Mouse (Mus musculus) heart, adult 2 months (tissue): ENCODE data around the gene Gja4. TPM values are rescaled to one million over a fixed set of nuclear protein-coding genes. Genes with fewer than 3 reads are reported as not detected.

ENCODE experiments used
- DNase-seq, 2 experiments: peaks; one replicate each; pipeline ENCODE4 v3.0.0; 2021
- H3K27ac ChIP-seq: fragments of 200-600 bp; 2 replicates; pipeline ENCODE4 v1.8.1; 2022
- H3K27me3 ChIP-seq: fragments of 200-500 bp; 2 replicates; pipeline ENCODE4 v1.6.1; 2012; ENCODE audit warnings: mild to moderate bottlenecking, low read length, inconsistent platforms, mixed read lengths; ENCODE audit not compliant: control insufficient read depth, insufficient read depth
- H3K36me3 ChIP-seq: fragments of 200-500 bp; 2 replicates; pipeline ENCODE4 v1.6.1; 2012; ENCODE audit warnings: low read length, inconsistent platforms; ENCODE audit not compliant: control insufficient read depth, insufficient read depth
- H3K4me1 ChIP-seq: fragments of 200-500 bp; 2 replicates; pipeline ENCODE4 v1.6.1; 2011; ENCODE audit warnings: low read length; ENCODE audit not compliant: control insufficient read depth, insufficient read depth
- H3K4me3 ChIP-seq: fragments of 200-600 bp; 2 replicates; pipeline ENCODE4 v1.8.1; 2022
- H3K79me2 ChIP-seq: fragments of 200-500 bp; replicated peaks from 2 replicates; pipeline ENCODE4 v1.6.1; 2012; ENCODE audit warnings: mild to moderate bottlenecking, inconsistent platforms, low read length, moderate library complexity, mixed read lengths; ENCODE audit not compliant: control insufficient read depth, insufficient read depth
- H3K9ac ChIP-seq: fragments of 200-500 bp; 2 replicates; pipeline ENCODE4 v1.6.1; 2012; ENCODE audit warnings: low read depth, mild to moderate bottlenecking, control low read depth, inconsistent platforms, low read length, mixed read lengths
- CTCF ChIP-seq: fragments of 200-600 bp; IDR thresholded peaks from 2 replicates; pipeline ENCODE4 v1.8.1; 2022; ENCODE audit warnings: antibody characterized with exemption, mild to moderate bottlenecking, moderate library complexity
- EP300 ChIP-seq: fragments of 200-500 bp; IDR thresholded peaks from 2 replicates; pipeline ENCODE4 v1.6.1; 2011; ENCODE audit warnings: low read depth, low read length, control low read depth; ENCODE audit not compliant: insufficient read depth
- POLR2A ChIP-seq: fragments of 200-500 bp; IDR thresholded peaks from 2 replicates; pipeline ENCODE4 v1.6.1; 2011; ENCODE audit warnings: mild to moderate bottlenecking, low read depth, low read length, control low read depth; ENCODE audit not compliant: insufficient read depth
- WGBS: fragments of 180-500 bp; shearing (Covaris S2); methylation state at CpG from one replicate; pipeline ENCODE4 v1.1.7; 2018; 5-methylcytosine and 5-hydroxymethylcytosine counted together
- intact Hi-C: fragments of 180-260 bp; cut with DNase I; formaldehyde crosslinking; loops from one replicate; pipeline ENCODE4 v1.15.1; 2025
- polyA plus RNA-seq: library from polyadenylated mRNA; depleted of rRNA; stranded (reverse); fragments of >200 nt; gene quantifications from 2 replicates; pipeline ENCODE4 v1.2.3, GENCODE M21; 2012
- total RNA-seq, 2 experiments: library from RNA; stranded (reverse); gene quantifications; 2 replicates each; pipeline ENCODE4 v1.2.3; 2021

The Gja4 gene
- total and polyA plus RNA-seq, 3 experiments = 12.2 to 25.1 (median 12.4) TPM

DNA sequence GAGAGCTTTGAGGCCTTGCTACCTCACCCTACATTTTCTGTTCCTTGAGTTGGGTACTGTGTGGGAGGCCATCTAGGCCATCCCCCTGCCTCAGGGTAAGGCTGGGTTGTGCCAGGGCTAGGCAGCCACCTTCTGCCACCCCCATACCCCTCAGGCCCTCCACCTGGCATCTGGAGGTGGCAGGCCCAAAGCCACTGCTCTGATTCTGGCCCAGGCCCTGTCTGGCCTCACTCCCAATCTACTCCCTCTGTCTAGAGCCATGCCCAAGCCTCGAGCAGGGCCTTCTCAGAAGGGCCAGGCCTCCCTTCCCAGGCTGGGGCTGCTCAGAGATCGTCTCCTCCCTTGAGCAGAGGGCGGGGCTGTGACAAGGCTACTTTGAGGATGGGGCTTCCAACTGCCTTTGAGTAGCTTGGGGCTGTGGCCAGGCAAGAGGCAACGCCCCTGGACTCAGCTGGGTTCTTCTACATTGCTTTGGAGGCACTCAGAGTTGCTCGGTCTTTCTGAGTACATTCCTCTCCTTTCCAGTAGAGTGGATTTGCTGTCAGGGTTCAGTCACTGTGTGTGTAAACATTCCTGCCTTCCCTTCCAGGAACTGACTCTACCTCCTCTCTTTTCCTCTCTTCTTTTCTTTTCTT is 21.1 kb upstream of the Gja4 start:
- no peak overlapping the region for H3K9ac ChIP-seq
- no peaks in the 10 kb centered on the region for H3K36me3 ChIP-seq
- H3K4me1 ChIP-seq = no peaks in the 10 kb centered on the region
- no peak for TF ChIP-seq POLR2A
- no peak for TF ChIP-seq CTCF
- no peak for TF ChIP-seq EP300
- intact Hi-C loops = no loop called here
- 47% methylated on average over 5 of the region's 5 CpGs for WGBS
- no peak overlapping the region for H3K27ac ChIP-seq
- H3K79me2 ChIP-seq = no peaks in the 10 kb centered on the region
- no peak for DNase-seq
- H3K27me3 ChIP-seq = peaks cover 8% of the 10 kb centered on the region
- H3K4me3 ChIP-seq = no peak overlapping the region

DNA sequence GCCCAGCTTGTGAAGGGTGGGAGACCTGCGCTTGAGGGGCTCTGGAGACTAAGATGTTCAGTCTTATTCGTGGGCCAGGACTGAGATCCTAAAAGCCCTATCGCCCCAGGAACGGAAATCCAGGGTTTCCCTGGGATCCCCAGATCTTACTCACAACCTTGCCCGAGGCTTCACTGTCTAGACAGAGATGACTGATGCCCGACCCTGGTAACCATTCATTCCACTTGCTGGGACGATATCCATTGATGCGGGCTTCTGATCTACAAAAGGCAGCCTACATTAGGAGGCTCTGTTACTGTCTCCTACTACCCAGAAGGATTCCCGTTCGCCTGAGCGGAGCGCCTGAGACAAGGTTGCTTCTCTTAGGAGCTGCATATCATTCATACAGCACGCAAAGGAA is 17.3 kb upstream of the Gja4 start:
- DNase-seq = no peak
- Histone ChIP-seq H3K9ac (no peak overlapping the region), H3K27ac (no peak overlapping the region), H3K27me3 (peaks cover 8% of the 10 kb centered on the region), H3K36me3 (no peaks in the 10 kb centered on the region), H3K4me3 (no peak overlapping the region), H3K79me2 (no peaks in the 10 kb centered on the region), H3K4me1 (no peaks in the 10 kb centered on the region)
- 34% methylated on average over 13 of the region's 13 CpGs for WGBS
- intact Hi-C loops = no loop called here
- TF ChIP-seq CTCF = no peak
- no peak for TF ChIP-seq EP300
- TF ChIP-seq POLR2A = no peak

DNA sequence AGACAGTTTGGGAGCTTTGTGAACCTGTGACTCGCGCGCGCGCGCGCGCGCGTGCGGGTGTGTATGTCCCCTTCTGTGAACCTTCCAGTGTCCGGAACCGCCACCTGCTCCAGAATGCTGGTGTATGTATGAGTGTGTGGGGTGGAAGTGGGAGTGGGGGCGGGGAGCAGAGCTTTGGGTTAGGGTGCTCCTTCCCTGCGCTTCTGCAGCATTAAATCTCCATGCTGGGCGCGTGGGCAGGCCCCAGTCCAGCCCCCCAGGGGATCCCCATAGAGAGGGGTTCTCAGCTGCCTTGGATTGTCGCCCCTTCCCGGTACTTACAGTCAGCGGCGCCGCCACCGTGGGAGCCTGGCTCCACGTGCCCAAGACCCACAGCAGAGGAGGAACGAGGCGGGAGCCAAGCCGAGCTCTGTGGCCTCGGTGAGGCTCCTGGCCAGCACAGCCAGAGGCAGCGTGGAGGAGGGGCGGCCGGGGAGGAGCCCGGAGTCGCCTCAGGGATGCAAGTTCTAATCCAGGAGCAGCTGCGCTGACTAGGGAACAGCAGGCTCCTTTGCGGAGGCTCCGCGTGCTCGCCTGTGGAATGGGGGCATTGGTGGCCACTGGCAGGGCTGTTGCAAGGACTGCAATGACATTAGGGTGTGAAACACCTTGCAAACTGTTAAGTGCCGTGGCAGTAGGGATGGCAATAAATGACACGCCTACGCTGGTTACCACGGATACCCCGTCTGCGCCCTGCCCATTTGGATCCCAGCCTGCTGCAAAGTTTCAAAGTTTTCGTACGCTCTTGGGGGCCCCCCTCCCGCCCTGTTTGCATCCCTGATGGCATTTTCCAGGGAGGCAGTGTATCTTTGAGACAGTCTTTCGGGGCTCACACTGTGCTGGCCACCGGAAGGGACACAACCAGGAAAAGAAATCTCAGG is 16.6 kb upstream of the Gja4 start, which contains the start of gene Gjb3:
Gene Gjb3 (minus strand): TSS at position 664 of the 920 bp plus-strand sequence.
- DNase-seq = no peak
- no peak within 1 kb of the TSS for H3K9ac ChIP-seq
- no peaks in the 10 kb centered on the region for H3K4me1 ChIP-seq
- no peak within 1 kb of the TSS for H3K4me3 ChIP-seq
- 3% methylated on average over 49 of the region's 49 CpGs for WGBS
- H3K27me3 ChIP-seq = peaks cover 8% of the 10 kb centered on the region
- H3K27ac ChIP-seq = no peak within 1 kb of the TSS
- no peaks in the 10 kb centered on the region for H3K79me2 ChIP-seq
- intact Hi-C loops = no loop called here
- H3K36me3 ChIP-seq = no peaks in the 10 kb centered on the region
- TF ChIP-seq POLR2A (no peak), CTCF (no peak), EP300 (no peak)

DNA sequence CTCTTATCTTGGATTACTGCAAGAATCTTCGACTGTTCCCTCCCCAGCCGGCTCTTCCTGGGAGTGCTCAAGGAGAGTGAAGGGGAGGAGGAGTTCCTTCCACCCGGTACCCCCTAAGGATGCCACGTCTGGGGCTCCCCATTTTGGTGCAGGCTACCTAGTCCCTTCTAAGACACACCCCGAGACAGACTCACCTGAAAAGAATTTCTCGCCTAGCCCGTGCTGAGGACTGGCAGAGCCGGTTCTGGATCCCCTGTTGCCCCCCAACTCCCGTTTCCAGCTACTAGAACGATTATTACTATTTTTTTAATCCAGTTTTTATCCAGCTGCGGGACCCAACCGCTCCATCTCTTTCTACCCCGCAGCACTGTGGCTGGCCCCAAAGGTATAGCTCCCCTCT is 15.9 kb upstream of the Gja4 start:
- WGBS = 2% methylated on average over 13 of the region's 13 CpGs
- H3K27me3 ChIP-seq = peaks cover 8% of the 10 kb centered on the region
- intact Hi-C loops = no loop called here
- H3K4me1 ChIP-seq = no peaks in the 10 kb centered on the region
- no peak overlapping the region for H3K27ac ChIP-seq
- no peaks in the 10 kb centered on the region for H3K79me2 ChIP-seq
- H3K4me3 ChIP-seq = no peak overlapping the region
- TF ChIP-seq POLR2A (no peak), CTCF (no peak), EP300 (no peak)
- no peaks in the 10 kb centered on the region for H3K36me3 ChIP-seq
- H3K9ac ChIP-seq = no peak overlapping the region
- DNase-seq = no peak

DNA sequence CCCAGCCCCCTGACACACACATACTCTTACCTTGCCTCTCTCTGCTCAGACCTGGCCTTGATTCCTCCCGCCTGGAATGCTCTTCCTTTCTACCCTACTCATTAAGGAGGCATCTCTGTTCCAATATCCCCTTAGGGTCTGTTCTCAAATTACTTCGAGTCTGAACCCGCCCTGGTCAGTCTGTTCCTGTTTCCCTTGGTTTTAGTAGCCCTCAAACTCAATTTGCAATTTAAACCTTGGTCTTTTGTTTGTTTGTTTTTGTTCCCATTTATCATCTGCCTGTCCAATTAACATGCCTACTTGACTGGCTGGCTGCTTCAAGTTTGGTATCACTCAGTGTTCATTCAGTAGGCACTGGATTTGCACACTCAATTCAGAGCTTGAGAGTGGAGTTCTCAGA is 15.2 kb upstream of the Gja4 start:
- H3K9ac ChIP-seq = no peak overlapping the region
- DNase-seq = no peak
- no peaks in the 10 kb centered on the region for H3K79me2 ChIP-seq
- H3K36me3 ChIP-seq = no peaks in the 10 kb centered on the region
- intact Hi-C loops = no loop called here
- H3K27me3 ChIP-seq = peaks cover 8% of the 10 kb centered on the region
- H3K4me3 ChIP-seq = no peak overlapping the region
- no peak for TF ChIP-seq POLR2A
- no peak for TF ChIP-seq CTCF
- TF ChIP-seq EP300 = no peak
- H3K27ac ChIP-seq = no peak overlapping the region
- no peaks in the 10 kb centered on the region for H3K4me1 ChIP-seq
- 17% methylated on average over 3 of the region's 3 CpGs for WGBS

DNA sequence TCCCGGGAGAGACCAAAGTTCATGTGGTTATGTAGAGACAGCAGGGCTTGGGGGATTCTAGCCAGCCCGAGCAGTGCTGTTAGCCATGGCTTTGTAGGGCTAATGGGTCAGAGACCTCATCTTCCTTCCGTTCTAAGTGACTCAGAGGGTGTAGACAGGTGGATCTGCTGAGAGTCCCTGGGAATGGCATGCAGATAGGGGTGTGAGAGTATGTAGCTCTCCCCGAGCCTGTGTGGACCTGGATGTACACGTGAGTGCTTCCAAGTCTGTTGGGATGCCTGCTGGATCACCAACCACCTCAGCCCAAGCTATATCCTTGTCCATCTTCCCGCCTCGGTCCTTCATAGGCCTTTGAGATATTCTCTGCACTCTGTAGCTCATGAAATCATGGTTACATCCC is 14.5 kb upstream of the Gja4 start:
- no peaks in the 10 kb centered on the region for H3K79me2 ChIP-seq
- TF ChIP-seq POLR2A (no peak), CTCF (no peak), EP300 (no peak)
- H3K9ac ChIP-seq = no peak overlapping the region
- H3K27me3 ChIP-seq = peaks cover 8% of the 10 kb centered on the region
- no peak overlapping the region for H3K4me3 ChIP-seq
- H3K27ac ChIP-seq = no peak overlapping the region
- H3K36me3 ChIP-seq = no peaks in the 10 kb centered on the region
- DNase-seq = no peak
- intact Hi-C loops = no loop called here
- H3K4me1 ChIP-seq = no peaks in the 10 kb centered on the region
- WGBS = 48% methylated on average over 7 of the region's 7 CpGs
